Mouse (Mus musculus): Measurements from ENCODE around the gene Wnt1.
"Not testable (repeated sequence)": the region's sequence is repeated elsewhere in the genome, so short reads cannot be mapped to it uniquely, and the experiment has no call there.

The Wnt1 gene

DNA sequence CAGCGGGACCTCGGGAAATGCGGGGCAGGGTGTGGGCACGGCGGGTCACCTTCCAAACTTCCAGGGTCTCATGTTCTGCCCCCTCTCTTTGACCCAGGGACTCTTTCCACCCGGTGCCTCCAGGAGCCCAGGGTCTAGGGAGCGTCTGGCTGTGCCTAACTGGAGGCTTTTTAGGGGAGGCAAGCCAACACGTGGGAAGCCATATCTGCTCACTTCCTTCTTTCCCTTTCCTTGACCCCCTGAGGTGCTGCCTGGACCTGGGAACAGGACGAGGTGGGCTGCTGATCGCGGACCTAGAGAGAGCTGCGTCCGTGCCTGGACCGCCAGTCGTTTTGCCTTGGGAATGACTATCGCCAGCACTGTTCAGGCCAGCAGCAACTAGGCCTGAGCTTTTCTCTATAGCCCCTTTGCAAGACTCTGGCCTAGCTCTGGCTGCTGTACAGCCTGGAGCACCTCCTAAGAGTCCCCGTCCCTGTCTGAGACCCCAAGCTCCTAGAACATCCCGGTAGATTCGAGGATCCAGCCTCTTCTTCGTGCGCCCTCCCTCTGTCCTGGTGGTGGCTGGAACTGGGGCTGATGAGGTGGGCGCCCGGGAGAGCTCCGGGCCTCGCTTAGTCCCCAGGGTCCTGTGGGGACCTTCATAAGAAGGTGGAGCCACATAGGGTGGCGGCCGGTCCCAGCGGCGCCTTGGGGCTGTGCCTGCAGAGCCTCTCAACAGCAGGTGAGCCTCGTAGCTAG, 16.6 kb downstream of the Wnt1 start:
- H3K36me3 ChIP-seq (ENCODE audit: control insufficient read depth, insufficient read depth, low read length, poor library complexity, severe bottlenecking) = no peaks in the 10 kb centered on the region
- no peak for DNase-seq (ENCODE audit: low read depth, low spot score)
- H3K27me3 ChIP-seq (ENCODE audit: control insufficient read depth, insufficient read depth, low read length, poor library complexity, severe bottlenecking) = no peaks in the 10 kb centered on the region; the same call in 1 of the 2 replicates

GRCm38 (mm10) chr15:98806809-98807770, 17.4 kb downstream of the Wnt1 start:
- no peaks in the 10 kb centered on the region for H3K27me3 ChIP-seq (ENCODE audit: control insufficient read depth, insufficient read depth, low read length, poor library complexity, severe bottlenecking)
- peak; percentile 37 for DNase-seq (ENCODE audit: low read depth, low spot score)
- H3K36me3 ChIP-seq (ENCODE audit: control insufficient read depth, insufficient read depth, low read length, poor library complexity, severe bottlenecking) = no peaks in the 10 kb centered on the region

- peak; percentile 81 for DNase-seq (ENCODE audit: low read depth, low spot score)
- 0 out of 2 replicates have a peak, but pooled peaks cover 2% of the 10 kb centered on the region for H3K36me3 ChIP-seq (ENCODE audit: control insufficient read depth, insufficient read depth, low read length, poor library complexity, severe bottlenecking)
- H3K27me3 ChIP-seq (ENCODE audit: control insufficient read depth, insufficient read depth, low read length, poor library complexity, severe bottlenecking) = no peaks in the 10 kb centered on the region
Observed at GRCm38 (mm10) chr15:98807895-98808650, 18.4 kb downstream of the Wnt1 start.

DNA sequence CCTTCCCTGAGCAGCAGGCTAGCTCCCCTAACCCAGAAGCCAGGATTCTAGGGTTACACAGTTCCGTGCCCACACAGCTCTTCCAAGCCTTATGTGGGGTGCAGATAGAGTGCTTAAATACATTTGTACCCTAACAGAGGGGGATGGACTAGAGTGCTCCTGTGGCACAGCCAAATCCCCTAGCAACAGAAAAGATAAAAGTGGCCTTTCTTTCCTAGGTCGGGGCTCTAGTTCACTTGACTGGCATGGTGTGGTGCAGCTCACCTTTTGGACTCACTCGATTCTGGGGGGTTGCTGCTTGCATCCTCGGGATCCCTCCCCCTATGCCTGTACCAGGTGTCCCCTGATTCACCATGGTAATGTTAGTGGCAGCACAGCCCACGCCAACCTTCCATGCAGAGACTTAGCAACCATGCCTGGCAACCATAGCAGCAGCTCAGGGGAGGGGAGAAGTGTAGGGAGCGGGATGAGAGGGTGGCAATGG, 19.0 kb downstream of the Wnt1 start:
- no peaks in the 10 kb centered on the region for H3K27me3 ChIP-seq (ENCODE audit: control insufficient read depth, insufficient read depth, low read length, poor library complexity, severe bottlenecking)
- H3K36me3 ChIP-seq (ENCODE audit: control insufficient read depth, insufficient read depth, low read length, poor library complexity, severe bottlenecking) = 0 out of 2 replicates have a peak, but pooled peaks cover 3% of the 10 kb centered on the region
- no peak for DNase-seq (ENCODE audit: low read depth, low spot score)

DNA sequence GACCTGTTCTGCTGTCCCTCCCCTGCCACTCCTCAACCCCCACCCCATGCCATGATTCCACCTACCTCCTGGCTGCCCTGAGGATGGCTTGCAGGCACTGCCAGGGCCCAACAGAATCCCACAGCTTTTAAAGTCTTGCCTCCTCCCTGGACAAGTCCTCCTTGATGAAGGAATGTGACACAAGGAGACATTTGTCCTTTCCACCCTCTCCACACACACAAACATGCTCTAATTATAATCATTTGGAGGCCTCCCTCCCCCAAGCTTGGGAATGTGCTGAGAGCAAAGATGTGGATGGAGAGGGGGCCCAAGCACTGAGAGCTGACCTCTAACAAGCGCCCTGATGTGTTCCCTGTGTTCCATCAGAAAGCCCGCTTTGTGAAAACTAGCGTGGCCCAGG, 19.7 kb downstream of the Wnt1 start, which contains the start of gene Ddn:
Ddn (minus strand) TSS at position 101 of the 400 bp plus-strand sequence.
- Histone ChIP-seq H3K36me3 (ENCODE audit: control insufficient read depth, insufficient read depth, low read length, poor library complexity, severe bottlenecking) (peaks cover 6% of the 10 kb centered on the region; the same call in 1 of the 2 replicates), H3K27me3 (ENCODE audit: control insufficient read depth, insufficient read depth, low read length, poor library complexity, severe bottlenecking) (no peaks in the 10 kb centered on the region)
- DNase-seq (ENCODE audit: low read depth, low spot score) = no peak

- not testable (repeated sequence) for H3K27me3 ChIP-seq (ENCODE audit: control insufficient read depth, insufficient read depth, low read length, poor library complexity, severe bottlenecking); H3K36me3 ChIP-seq (ENCODE audit: control insufficient read depth, insufficient read depth, low read length, poor library complexity, severe bottlenecking); DNase-seq (ENCODE audit: low read depth, low spot score)
Observed at GRCm38 (mm10) chr15:98810212-98810611, 20.6 kb downstream of the Wnt1 start.

GRCm38 (mm10) chr15:98812741-98813424, 23.2 kb downstream of the Wnt1 start:
- Histone ChIP-seq H3K27me3 (ENCODE audit: control insufficient read depth, insufficient read depth, low read length, poor library complexity, severe bottlenecking) (no peaks in the 10 kb centered on the region), H3K36me3 (ENCODE audit: control insufficient read depth, insufficient read depth, low read length, poor library complexity, severe bottlenecking) (peaks cover 14% of the 10 kb centered on the region)
- DNase-seq (ENCODE audit: low read depth, low spot score) = no peak

- DNase-seq (ENCODE audit: low read depth, low spot score) = no peak
- Histone ChIP-seq H3K27me3 (ENCODE audit: control insufficient read depth, insufficient read depth, low read length, poor library complexity, severe bottlenecking) (no peaks in the 10 kb centered on the region), H3K36me3 (ENCODE audit: control insufficient read depth, insufficient read depth, low read length, poor library complexity, severe bottlenecking) (peaks cover 18% of the 10 kb centered on the region)
Observed at GRCm38 (mm10) chr15:98818171-98818570, 28.5 kb downstream of the Wnt1 start.

GRCm38 (mm10) chr15:98820937-98821336, 31.3 kb downstream of the Wnt1 start:
- peaks cover 14% of the 10 kb centered on the region for H3K36me3 ChIP-seq (ENCODE audit: control insufficient read depth, insufficient read depth, low read length, poor library complexity, severe bottlenecking)
- no peak for DNase-seq (ENCODE audit: low read depth, low spot score)
- no peaks in the 10 kb centered on the region for H3K27me3 ChIP-seq (ENCODE audit: control insufficient read depth, insufficient read depth, low read length, poor library complexity, severe bottlenecking)

- Histone ChIP-seq H3K36me3 (ENCODE audit: control insufficient read depth, insufficient read depth, low read length, poor library complexity, severe bottlenecking) (peaks cover 14% of the 10 kb centered on the region), H3K27me3 (ENCODE audit: control insufficient read depth, insufficient read depth, low read length, poor library complexity, severe bottlenecking) (no peaks in the 10 kb centered on the region)
- peak; percentile 58 for DNase-seq (ENCODE audit: low read depth, low spot score)
Observed at GRCm38 (mm10) chr15:98821403-98821802, 31.7 kb downstream of the Wnt1 start.

GRCm38 (mm10) chr15:98822147-98822546, 32.5 kb downstream of the Wnt1 start:
- H3K36me3 ChIP-seq (ENCODE audit: control insufficient read depth, insufficient read depth, low read length, poor library complexity, severe bottlenecking) = peaks cover 14% of the 10 kb centered on the region
- H3K27me3 ChIP-seq (ENCODE audit: control insufficient read depth, insufficient read depth, low read length, poor library complexity, severe bottlenecking) = no peaks in the 10 kb centered on the region
- DNase-seq (ENCODE audit: low read depth, low spot score) = no peak

DNA sequence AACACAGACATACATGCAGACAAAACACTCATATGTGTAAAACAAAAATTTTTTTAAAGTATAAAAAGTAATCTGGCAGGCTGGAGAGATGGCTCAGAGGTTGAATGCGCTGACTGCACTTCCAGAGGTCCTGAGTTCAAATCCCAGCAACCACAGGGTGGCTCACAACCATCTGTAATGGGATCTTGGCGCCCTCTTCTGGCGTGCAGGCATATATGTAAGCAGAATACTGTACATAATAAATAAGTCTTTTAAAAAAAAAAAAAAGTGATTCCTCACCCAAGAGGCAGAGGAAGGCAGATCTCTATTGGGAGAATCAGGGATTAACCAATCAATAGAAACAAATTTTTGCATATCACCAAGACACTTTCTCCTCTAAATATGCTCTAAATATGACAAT, 33.8 kb downstream of the Wnt1 start:
- peaks cover 13% of the 10 kb centered on the region for H3K36me3 ChIP-seq (ENCODE audit: control insufficient read depth, insufficient read depth, low read length, poor library complexity, severe bottlenecking)
- no peaks in the 10 kb centered on the region for H3K27me3 ChIP-seq (ENCODE audit: control insufficient read depth, insufficient read depth, low read length, poor library complexity, severe bottlenecking)
- DNase-seq (ENCODE audit: low read depth, low spot score) = peak; percentile 59

DNA sequence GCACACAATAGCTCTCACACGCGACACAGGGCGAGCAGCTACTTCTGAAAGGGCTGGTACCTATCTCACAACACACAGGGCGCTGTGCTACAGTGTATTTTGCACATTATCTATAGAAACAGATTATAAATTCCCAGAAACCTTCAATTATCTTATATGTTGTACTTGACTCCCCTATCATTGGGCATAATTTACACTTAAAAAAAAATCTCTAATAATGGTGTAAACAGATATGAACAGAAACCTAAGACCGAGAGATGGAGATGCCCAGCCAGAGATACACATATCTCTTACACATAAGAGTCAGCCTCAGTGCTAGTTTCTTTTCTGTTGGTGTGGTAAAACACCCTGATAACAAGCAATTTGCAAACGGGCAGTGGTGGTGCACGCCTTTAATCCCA, 38.0 kb downstream of the Wnt1 start:
- Histone ChIP-seq H3K27me3 (ENCODE audit: control insufficient read depth, insufficient read depth, low read length, poor library complexity, severe bottlenecking) (no peaks in the 10 kb centered on the region), H3K36me3 (ENCODE audit: control insufficient read depth, insufficient read depth, low read length, poor library complexity, severe bottlenecking) (peaks cover 11% of the 10 kb centered on the region)
- no peak for DNase-seq (ENCODE audit: low read depth, low spot score)

All from splenic B cell, adult 2 months (primary cell).